Mouse (Mus musculus) cerebellum, postnatal 25 days (tissue): ENCODE measurements around the gene Foxn1.

ENCODE experiments used
- DNase-seq, 2 experiments: peaks; one replicate each; pipeline ENCODE4 v3.0.0; 2021; ENCODE audit warnings: mixed read lengths in 2 of 2

The Foxn1 gene

GRCm38 (mm10) chr11:78399680-78400079 lies 13.3 kb upstream of the Foxn1 start:
- peak; percentile 73 to 82 for DNase-seq

GRCm38 (mm10) chr11:78398212-78398611 lies 11.9 kb upstream of the Foxn1 start:
- no peak for DNase-seq

GRCm38 (mm10) chr11:78397397-78397796 lies 11.0 kb upstream of the Foxn1 start:
- DNase-seq = peak; percentile 77 to 82

- no peak for DNase-seq
These were observed 10.6 kb upstream of the Foxn1 start for GRCm38 (mm10) chr11:78396950-78397349.

GRCm38 (mm10) chr11:78392728-78393127 lies 6.4 kb upstream of the Foxn1 start:
- DNase-seq = no peak

GRCm38 (mm10) chr11:78385776-78386175 lies 582 bp downstream of the Foxn1 start:
- no peak for DNase-seq

- no peak for DNase-seq
These were observed 3.7 kb downstream of the Foxn1 start for GRCm38 (mm10) chr11:78382701-78383100.

- DNase-seq = no peak
These were observed 4.1 kb downstream of the Foxn1 start for GRCm38 (mm10) chr11:78382286-78382685.

- no peak for DNase-seq
These were observed 5.4 kb downstream of the Foxn1 start for GRCm38 (mm10) chr11:78380996-78381395.

GRCm38 (mm10) chr11:78380351-78380750 lies 6.0 kb downstream of the Foxn1 start:
- no peak for DNase-seq

GRCm38 (mm10) chr11:78377549-78378159 lies 8.7 kb downstream of the Foxn1 start:
- DNase-seq = no peak

GRCm38 (mm10) chr11:78374147-78374546 lies 12.2 kb downstream of the Foxn1 start:
- DNase-seq = no peak

GRCm38 (mm10) chr11:78372610-78373009 lies 13.7 kb downstream of the Foxn1 start:
- no peak for DNase-seq

GRCm38 (mm10) chr11:78372166-78372565 lies 14.2 kb downstream of the Foxn1 start:
- no peak for DNase-seq

GRCm38 (mm10) chr11:78371711-78372110 lies 14.6 kb downstream of the Foxn1 start:
- no peak for DNase-seq

GRCm38 (mm10) chr11:78370389-78370788 lies 16.0 kb downstream of the Foxn1 start:
- DNase-seq = no peak

- DNase-seq = no peak
These were observed 18.7 kb downstream of the Foxn1 start for GRCm38 (mm10) chr11:78367456-78368225.

- no peak for DNase-seq
These were observed 22.3 kb downstream of the Foxn1 start for GRCm38 (mm10) chr11:78364103-78364502.

GRCm38 (mm10) chr11:78363309-78364007 lies 22.9 kb downstream of the Foxn1 start:
- DNase-seq = no peak

GRCm38 (mm10) chr11:78360789-78361131 lies 25.6 kb downstream of the Foxn1 start:
- no peak for DNase-seq

- DNase-seq = peak; percentile 78 to 88
These were observed 26.1 kb downstream of the Foxn1 start for GRCm38 (mm10) chr11:78360125-78360788.

GRCm38 (mm10) chr11:78358330-78359007 lies 27.9 kb downstream of the Foxn1 start:
- peak; percentile 43 to 58 for DNase-seq
